Mouse (Mus musculus) pancreas, adult 10 weeks (tissue): ENCODE data around the gene Dmc1. TPM values are rescaled to one million over a fixed set of nuclear protein-coding genes. Genes with fewer than 3 reads are reported as not detected.

ENCODE experiments used
- polyA plus RNA-seq: library from polyadenylated mRNA; stranded (reverse); fragments of 350-450 nt; fragmentation: Illumina TruSeq; extraction: RNeasy Lipid Tissue Mini Kit (QIAGEN cat#74804); gene quantifications from one replicate; pipeline ENCODE4 v1.2.3, GENCODE M21; 2015; ENCODE audit warnings: low read depth, low replicate concordance; ENCODE audit not compliant: insufficient read depth

Dmc1 gene
- not detected for polyA plus RNA-seq

GRCm38 (mm10) chr15:79604990-79605665 lies at the start of gene Dmc1:
Gene Dmc1, minus strand, starts transcription at chr15:79605109.

DNA sequence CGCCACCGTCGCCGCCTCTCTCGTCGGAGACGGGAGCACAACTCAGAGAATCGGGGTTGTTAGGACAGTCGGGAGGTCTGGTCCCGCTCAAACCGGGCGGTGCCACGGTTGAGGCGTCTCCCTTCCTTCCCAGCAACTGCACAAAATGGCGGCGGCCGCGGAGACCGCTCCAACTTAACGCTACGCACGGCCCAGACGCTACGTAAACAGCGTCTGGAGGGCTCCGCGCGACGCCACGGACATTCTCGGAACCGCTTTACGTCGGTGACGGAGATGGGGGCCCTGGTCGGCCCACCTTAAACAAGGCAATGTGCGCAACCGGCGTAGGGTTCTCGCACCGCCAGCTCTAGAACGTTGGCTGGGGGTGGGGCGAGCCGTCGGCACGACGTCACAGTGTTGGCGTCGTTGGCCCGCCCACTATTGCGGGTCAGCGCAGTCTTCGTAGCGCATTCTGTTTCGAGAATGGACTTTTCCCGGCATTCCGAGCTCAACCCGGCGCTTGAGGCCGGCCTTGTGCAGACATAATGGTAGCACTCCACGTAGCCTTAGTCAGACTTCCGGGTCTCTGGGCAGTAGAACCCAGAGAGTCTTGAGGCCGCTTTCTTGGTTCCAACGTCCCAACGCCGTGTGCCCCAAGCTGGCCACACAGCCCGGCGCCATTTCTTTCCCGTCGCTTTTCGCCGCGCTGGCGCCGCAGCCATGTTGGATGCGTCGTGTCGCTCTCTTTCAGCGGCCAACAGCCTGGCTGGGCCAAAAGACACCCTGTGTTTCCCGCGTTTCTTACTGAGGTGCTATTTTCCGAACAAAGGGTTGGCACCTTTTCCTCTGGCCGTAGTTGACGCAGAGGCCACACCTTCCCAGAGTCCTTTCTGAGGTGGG lies 58.3 kb downstream of the Dmc1 start, which contains the start of gene Ddx17:
Gene Ddx17 (minus strand): TSS at position 332 of the 879 bp plus-strand sequence.

GRCm38 (mm10) chr15:79516171-79517096 lies 88.5 kb downstream of the Dmc1 start, which contains the start of gene Kdelr3:
Gene Kdelr3, plus strand, starts transcription at chr15:79516411.

Other genes starting within 250 kb of the Dmc1 start
- 15.5 TPM for gene Tmem184b, start 201.5 kb downstream of the Dmc1 start, polyA plus RNA-seq
- 10.2 TPM for gene Csnk1e, start 149.5 kb downstream of the Dmc1 start, polyA plus RNA-seq
- not detected for gene Kcnj4, start 99.9 kb downstream of the Dmc1 start, polyA plus RNA-seq
- gene Kdelr3, start 88.7 kb downstream of the Dmc1 start, polyA plus RNA-seq = 21.8 TPM
- 77.1 TPM for gene Ddx17, start 58.4 kb downstream of the Dmc1 start, polyA plus RNA-seq
- gene Fam227a, start 53.8 kb upstream of the Dmc1 start, polyA plus RNA-seq = 1.5 TPM
- 3.5 TPM for gene Cby1, start 54.1 kb upstream of the Dmc1 start, polyA plus RNA-seq
- gene Tomm22, start 65.8 kb upstream of the Dmc1 start, polyA plus RNA-seq = 16.1 TPM
- 8.6 TPM for gene Josd1, start 82.8 kb upstream of the Dmc1 start, polyA plus RNA-seq
- gene Gtpbp1, start 85.7 kb upstream of the Dmc1 start, polyA plus RNA-seq = 11.6 TPM
- gene Sun2, start 137.4 kb upstream of the Dmc1 start, polyA plus RNA-seq = 7.8 TPM
- gene Dnal4, start 172.7 kb upstream of the Dmc1 start, polyA plus RNA-seq = 5.7 TPM
- gene Nptxr, start 199.7 kb upstream of the Dmc1 start, polyA plus RNA-seq = 2.9 TPM
- gene Npcd, start 229.1 kb upstream of the Dmc1 start, polyA plus RNA-seq = not detected
- 11.9 TPM for gene Cbx6, start 229.6 kb upstream of the Dmc1 start, polyA plus RNA-seq